Mouse (Mus musculus): ENCODE results near the gene Rgl3. TPM values are rescaled to one million over a fixed set of nuclear protein-coding genes. Genes with fewer than 3 reads are reported as not detected.
A peak's percentile ranks its signal among the peaks of the same experiment; 100 is the strongest.

The Rgl3 gene
- total RNA-seq, 2 experiments from 2014 or later: 19.2 to 51.9 TPM

GRCm38 (mm10) chr9:21987592-21988342 is 1.5 kb downstream of the Rgl3 start:
- peak in 1 of 2 experiments; percentile 30 for DNase-seq (ENCODE audit: low spot score in 2 of 2)

DNA sequence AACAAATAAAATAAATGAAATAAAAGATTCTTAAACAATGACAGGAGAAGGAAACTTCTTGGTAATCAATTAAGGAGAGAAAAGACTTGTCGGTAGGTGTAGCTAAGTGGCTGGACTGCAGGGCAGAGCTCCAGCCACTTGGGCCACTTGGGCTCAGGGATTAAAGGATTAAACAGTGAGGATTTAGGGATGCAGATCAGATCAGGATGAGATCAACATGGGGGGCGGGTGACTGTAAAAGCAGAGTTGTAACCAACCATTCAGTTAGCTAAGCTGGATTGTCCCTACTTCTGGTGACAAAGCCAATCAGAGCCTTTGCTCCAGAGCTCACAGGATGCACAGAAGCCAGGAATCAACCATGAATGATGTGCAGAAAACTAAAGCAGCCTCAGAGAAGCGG is 5.3 kb downstream of the Rgl3 start:
- no peak for DNase-seq (ENCODE audit: low spot score in 2 of 2)

DNA sequence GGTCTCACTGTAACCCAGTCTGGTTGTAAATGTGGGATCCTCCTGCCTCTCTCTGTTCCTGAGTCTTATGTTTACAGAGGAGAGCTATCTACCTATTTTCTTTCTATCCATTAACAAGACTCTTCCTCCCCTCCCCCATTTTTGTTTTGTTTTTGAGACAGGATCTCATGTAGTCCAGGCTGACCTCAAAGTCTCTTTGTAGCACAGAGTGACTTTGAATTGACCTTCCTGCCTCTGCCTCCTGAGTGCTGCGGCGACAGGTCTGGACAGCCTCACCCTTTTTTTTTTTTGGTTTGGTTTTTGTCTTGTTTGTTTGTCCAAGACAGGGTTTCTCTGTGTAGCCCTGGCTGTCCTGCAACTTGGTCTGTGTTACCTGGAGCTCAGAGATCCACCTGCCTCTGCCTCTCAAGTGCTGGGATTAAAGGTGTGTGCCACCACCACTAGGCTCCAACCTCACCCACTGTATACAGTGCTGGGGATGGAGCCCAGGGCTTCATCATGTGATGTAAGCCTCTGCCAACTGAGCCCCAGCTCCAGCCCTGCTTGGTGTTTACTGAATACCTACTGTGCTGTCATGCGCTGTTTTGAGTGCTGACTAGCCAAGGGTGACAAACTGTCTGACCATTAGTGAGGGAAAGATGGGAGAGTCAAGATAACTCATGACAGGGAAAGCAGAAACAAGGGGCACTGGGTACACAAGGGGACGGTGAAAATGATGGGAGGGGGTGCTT is 10.7 kb downstream of the Rgl3 start:
- DNase-seq (ENCODE audit: low spot score in 2 of 2): no peak

GRCm38 (mm10) chr9:21977972-21978371 is 11.3 kb downstream of the Rgl3 start:
- peak; percentile 61 to 68 for DNase-seq (ENCODE audit: low spot score in 2 of 2)

GRCm38 (mm10) chr9:21977331-21977730 is 11.9 kb downstream of the Rgl3 start:
- DNase-seq (ENCODE audit: low spot score in 2 of 2): no peak

- no peak for DNase-seq (ENCODE audit: low spot score in 2 of 2)
These were observed 12.5 kb downstream of the Rgl3 start for GRCm38 (mm10) chr9:21976626-21977175.

DNA sequence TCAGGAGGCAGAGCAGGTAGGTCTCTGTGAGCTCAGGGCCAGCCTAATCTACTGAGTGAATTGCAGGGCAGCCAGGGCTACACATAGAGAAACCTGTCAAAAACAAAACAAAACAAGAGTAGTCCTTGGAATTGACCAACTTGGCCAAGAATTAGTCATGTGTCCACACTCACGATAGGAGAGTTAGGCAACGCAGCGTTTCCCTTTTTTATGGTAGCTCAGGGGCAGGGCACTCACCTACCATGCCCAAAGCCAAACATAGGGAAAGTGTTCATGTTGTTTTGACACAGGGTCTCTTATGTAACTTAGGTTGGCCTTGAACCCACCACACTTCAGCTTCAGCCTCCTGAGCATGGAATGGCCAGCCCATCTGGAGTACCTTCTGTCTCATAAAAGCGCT is 19.9 kb downstream of the Rgl3 start:
- no peak for DNase-seq (ENCODE audit: low spot score in 2 of 2)

DNA sequence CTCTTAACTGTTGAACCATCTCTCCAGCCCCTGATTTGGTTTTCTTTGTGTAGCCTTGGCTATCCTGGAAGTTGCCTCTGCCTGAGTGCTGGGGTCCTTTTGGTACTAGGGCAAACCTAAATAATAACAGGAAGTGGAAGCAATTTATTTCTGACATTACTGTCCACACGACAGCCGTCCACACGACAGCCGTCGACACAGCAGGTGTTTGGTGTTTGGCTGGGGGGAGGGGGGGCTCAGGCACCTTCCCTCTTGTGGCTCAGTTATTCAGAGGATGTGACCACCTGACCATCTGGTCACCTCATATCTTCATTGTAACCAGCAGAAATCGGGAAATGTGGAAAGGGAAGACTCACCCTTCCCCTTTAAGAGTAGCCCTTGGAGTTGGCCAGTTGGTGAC is 20.4 kb downstream of the Rgl3 start:
- no peak for DNase-seq (ENCODE audit: low spot score in 2 of 2)

DNA sequence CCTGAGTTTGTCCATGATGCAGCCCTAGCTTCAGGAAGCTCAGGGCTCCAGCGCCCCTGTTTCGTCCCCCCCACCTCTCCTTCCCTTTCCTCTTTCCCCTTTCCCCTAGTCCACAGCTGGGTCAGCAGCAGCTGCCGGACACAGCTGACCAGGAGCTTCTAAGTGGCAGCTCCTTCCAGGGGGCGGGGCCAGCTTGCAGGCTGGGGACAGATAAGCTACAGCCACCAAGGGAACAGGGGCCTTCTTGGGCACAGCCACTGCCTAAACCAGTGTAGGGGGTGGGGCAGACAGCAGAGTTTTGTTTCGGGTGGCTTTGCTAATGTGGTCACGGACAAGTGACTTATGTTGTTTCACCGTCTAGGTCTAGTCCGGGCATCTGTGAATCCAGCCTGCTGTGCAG is 25.8 kb downstream of the Rgl3 start, which contains the start of gene Epor:
Epor (minus strand) TSS at position 90 of the 400 bp plus-strand sequence.
- no peak for DNase-seq (ENCODE audit: low spot score in 2 of 2)

DNA sequence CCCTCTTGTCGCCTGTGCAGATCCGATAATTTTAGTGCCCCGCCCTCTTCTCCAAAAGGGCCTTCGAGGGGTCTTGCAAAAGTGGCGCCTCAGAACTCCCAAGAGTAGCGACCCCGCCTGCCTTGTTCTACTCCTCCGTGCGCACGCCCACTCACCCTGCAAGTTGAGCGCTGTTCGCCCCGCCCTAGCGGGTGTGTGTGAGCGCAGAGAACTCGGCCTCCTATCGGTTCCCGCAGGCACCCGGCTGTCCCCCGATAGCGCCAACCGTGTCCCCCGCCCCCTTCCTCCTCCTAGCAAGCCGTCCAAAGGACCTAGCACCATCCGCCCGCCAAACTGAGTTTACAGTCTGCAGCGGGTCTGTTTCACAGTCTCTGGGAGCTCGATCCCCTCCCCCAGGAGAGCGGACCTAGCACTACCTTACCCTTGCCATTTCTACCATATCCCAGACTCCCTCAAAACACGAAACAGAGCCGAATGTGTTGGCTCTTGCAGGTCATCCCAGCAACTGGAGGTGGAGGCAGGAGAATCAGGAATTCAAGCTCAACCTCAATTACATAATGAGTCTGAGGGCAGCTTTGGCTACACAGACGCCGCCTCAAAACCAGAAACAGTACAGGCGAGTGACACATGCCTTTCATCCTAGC is 26.7 kb downstream of the Rgl3 start:
- peak in 1 of 2 experiments; percentile 55 for DNase-seq (ENCODE audit: low spot score in 2 of 2)

- DNase-seq (ENCODE audit: low spot score in 2 of 2): no peak
These were observed 27.2 kb downstream of the Rgl3 start for GRCm38 (mm10) chr9:21962010-21962409.

DNA sequence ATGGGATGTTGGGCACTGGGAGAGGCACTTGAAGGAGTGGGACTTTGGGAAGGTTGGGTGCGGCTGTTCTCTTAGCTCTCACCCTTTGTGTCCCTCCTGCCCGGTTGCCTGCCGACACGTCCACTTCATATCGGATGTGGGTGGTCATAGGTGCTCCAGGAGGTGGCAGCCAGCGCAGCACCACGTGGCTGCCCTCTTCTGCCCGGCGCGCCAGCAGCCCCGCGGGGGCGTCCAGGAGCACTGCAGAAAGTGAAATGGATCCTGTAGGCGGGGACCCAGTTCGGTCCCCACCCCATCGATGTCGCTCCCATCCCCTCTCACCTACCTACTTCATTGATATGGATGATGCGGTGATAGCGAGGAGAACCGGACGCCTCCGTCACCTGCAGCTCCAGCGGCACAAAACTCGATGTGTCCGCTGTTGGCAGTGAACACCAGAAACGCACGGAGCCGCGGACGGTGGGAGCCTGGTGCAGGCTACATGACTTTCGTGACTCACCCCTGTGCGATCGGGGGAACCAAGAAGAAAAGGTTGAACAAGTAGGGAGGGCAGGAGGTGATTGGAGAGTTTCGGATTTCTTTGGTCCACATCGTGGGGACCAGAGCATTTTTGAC is 27.8 kb downstream of the Rgl3 start:
- DNase-seq (ENCODE audit: low spot score in 2 of 2): no peak

- no peak for DNase-seq (ENCODE audit: low spot score in 2 of 2)
These were observed 28.6 kb downstream of the Rgl3 start for GRCm38 (mm10) chr9:21960558-21961208.

- no peak for DNase-seq (ENCODE audit: low spot score in 2 of 2)
These were observed 29.1 kb downstream of the Rgl3 start for GRCm38 (mm10) chr9:21960135-21960534.

GRCm38 (mm10) chr9:21959244-21959643 is 30.0 kb downstream of the Rgl3 start:
- DNase-seq (ENCODE audit: low spot score in 2 of 2): no peak

GRCm38 (mm10) chr9:21958372-21958771 is 30.9 kb downstream of the Rgl3 start:
- DNase-seq (ENCODE audit: low spot score in 2 of 2): no peak

- DNase-seq (ENCODE audit: low spot score in 2 of 2): peak; percentile 93 to 95
These were observed 33.5 kb downstream of the Rgl3 start, which contains the start of gene Swsap1 for GRCm38 (mm10) chr9:21955570-21956281. TSS of gene Swsap1 (plus strand) at chr9:21955755.

DNA sequence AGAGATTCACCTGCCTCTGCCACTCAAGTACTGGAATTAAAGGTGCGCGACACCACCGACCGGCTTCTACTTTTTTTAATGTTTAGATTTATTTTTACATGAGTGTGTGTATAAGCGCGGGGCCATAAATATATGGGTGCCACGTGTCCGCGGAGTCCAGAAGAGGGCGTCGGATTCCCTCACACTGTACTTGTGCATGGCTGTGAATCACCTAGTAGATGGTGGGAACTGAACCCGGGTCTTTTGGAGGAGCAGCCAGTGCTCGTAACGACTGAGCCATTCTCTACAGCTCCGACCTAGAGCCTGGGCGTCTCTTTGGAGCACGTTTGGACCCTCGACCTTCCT is 34.0 kb downstream of the Rgl3 start:
- DNase-seq (ENCODE audit: low spot score in 2 of 2): no peak

DNA sequence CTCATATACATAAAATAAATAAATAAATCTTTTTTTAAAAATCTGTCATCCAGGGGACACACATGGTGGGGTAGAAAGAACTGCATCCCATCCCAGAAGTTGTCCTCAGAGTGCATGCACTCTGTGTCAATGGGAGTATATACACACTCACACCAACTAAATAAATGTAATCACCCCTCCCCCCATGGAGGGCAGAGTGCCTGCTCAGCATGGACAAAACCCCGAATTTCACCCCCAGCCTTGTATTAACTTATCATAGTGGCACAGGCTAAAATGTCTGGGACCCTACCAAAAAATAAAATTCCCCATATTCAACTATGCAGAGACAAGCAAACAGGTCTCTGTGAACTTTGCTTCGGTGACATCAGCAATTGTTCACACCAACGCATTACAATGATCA is 34.6 kb downstream of the Rgl3 start:
- no peak for DNase-seq (ENCODE audit: low spot score in 2 of 2)

DNA sequence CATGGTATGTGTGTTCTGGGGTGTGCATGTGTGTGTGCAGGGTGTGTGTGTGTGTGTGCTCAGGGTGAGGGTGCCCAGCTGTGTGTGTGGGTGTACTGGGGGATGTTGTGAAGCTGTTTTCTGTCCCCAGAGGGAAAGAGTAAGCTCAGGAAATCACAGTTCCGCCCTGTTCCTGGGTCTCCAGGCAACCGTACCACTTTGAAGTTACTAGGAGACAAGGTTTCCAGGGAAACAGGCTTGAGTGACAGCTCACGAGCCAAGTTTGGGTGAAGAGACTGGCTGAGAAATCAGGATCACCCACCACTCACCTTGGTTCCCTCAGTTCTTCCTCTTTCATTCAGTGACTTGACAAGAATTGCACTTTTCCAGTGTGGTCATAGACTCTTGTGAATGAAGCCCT is 35.6 kb downstream of the Rgl3 start:
- no peak for DNase-seq (ENCODE audit: low spot score in 2 of 2)
